Mouse (Mus musculus) ES-Bruce4 (cell line): ENCODE results near the gene Sh3bp2. TPM values are rescaled to one million over a fixed set of nuclear protein-coding genes. Genes with fewer than 3 reads are reported as not detected.
"Not testable (repeated sequence)": the region's sequence is repeated elsewhere in the genome, so short reads cannot be mapped to it uniquely, and the experiment has no call there.

Experiments
- H3K27ac ChIP-seq: 2 replicates; pipeline ENCODE4 v1.5.1; 2012; ENCODE audit warnings: low read length, inconsistent platforms; ENCODE audit not compliant: insufficient read depth
- H3K27me3 ChIP-seq: 2 replicates; pipeline ENCODE4 v1.6.1; 2012; ENCODE audit warnings: mild to moderate bottlenecking, low read length, inconsistent platforms; ENCODE audit not compliant: control insufficient read depth, poor library complexity, insufficient read depth, severe bottlenecking
- H3K36me3 ChIP-seq: 2 replicates; pipeline ENCODE4 v1.6.1; 2012; ENCODE audit warnings: inconsistent platforms, mild to moderate bottlenecking, low read length, moderate library complexity; ENCODE audit not compliant: control insufficient read depth, poor library complexity, insufficient read depth, severe bottlenecking
- H3K4me1 ChIP-seq: one replicate; pipeline ENCODE4 v1.8.1; 2011; ENCODE audit warnings: low read length; ENCODE audit not compliant: control insufficient read depth, insufficient read depth
- H3K4me3 ChIP-seq: 2 replicates; pipeline ENCODE4 v1.5.1; 2011; ENCODE audit warnings: low read depth, mild to moderate bottlenecking, low read length
- H3K9ac ChIP-seq: 2 replicates; pipeline ENCODE4 v1.6.1; 2012; ENCODE audit warnings: low read depth, mild to moderate bottlenecking, inconsistent platforms; ENCODE audit not compliant: poor library complexity, severe bottlenecking
- H3K9me3 ChIP-seq: replicated peaks from 2 replicates; pipeline ENCODE4 v1.6.1; 2012; ENCODE audit warnings: mild to moderate bottlenecking, low read length, inconsistent platforms; ENCODE audit not compliant: control insufficient read depth, poor library complexity, insufficient read depth, severe bottlenecking
- CTCF ChIP-seq: IDR thresholded peaks from one replicate; pipeline ENCODE4 v1.8.1; 2011; ENCODE audit warnings: low read depth, low read length
- EP300 ChIP-seq: IDR thresholded peaks from 2 replicates; pipeline ENCODE4 v1.6.1; 2011; ENCODE audit warnings: low read depth, low read length; ENCODE audit not compliant: insufficient read depth
- POLR2A ChIP-seq: IDR thresholded peaks from one replicate; pipeline ENCODE4 v1.8.1; 2011; ENCODE audit warnings: low read length; ENCODE audit not compliant: insufficient read depth
- polyA plus RNA-seq: library from polyadenylated mRNA; stranded (reverse); fragments of >200 nt; gene quantifications from 2 replicates; pipeline ENCODE4 v1.2.4, GENCODE M21; 2011; ENCODE audit warnings: low read depth; ENCODE audit not compliant: missing spikeins, insufficient read depth, insufficient read length

The Sh3bp2 gene
- polyA plus RNA-seq, 1 experiment = 2.8 TPM

GRCm38 (mm10) chr5:34578038-34578655 is 52.5 kb downstream of the Sh3bp2 start:
- Histone ChIP-seq H3K9ac (0 out of 2 replicates have a peak overlapping the region, but pooled peaks have one; percentile 37), H3K4me1 (peaks cover 2% of the 10 kb centered on the region), H3K36me3 (no peaks in the 10 kb centered on the region), H3K27ac (peak overlapping the region; percentile 70; the same call in 1 of the 2 replicates), H3K4me3 (no peak overlapping the region), H3K27me3 (no peaks in the 10 kb centered on the region), H3K9me3 (no peaks in the 10 kb centered on the region)
- TF ChIP-seq CTCF = no peak
- no peak for TF ChIP-seq POLR2A
- no peak for TF ChIP-seq EP300

GRCm38 (mm10) chr5:34579377-34579776 is 53.7 kb downstream of the Sh3bp2 start:
- Histone ChIP-seq H3K36me3 (no peaks in the 10 kb centered on the region), H3K4me3 (no peak overlapping the region), H3K9ac (peak overlapping the region; percentile 32; the same call in 1 of the 2 replicates), H3K27me3 (no peaks in the 10 kb centered on the region), H3K4me1 (peaks cover 2% of the 10 kb centered on the region), H3K9me3 (no peaks in the 10 kb centered on the region), H3K27ac (no peak overlapping the region)
- TF ChIP-seq CTCF = no peak
- TF ChIP-seq POLR2A = no peak
- TF ChIP-seq EP300 = no peak

- Histone ChIP-seq H3K4me3 (0 out of 2 replicates have a peak overlapping the region, but pooled peaks have one; percentile 2), H3K9ac (0 out of 2 replicates have a peak overlapping the region, but pooled peaks have one; percentile 2), H3K27ac (peak overlapping the region; percentile 42)
- TF ChIP-seq EP300 = peak; percentile 57; the same call in 1 of the 2 replicates
- not testable (repeated sequence) for H3K4me1 ChIP-seq, H3K27me3 ChIP-seq, H3K36me3 ChIP-seq, H3K9me3 ChIP-seq
Measured at GRCm38 (mm10) chr5:34581671-34582313, 56.2 kb downstream of the Sh3bp2 start.

- no peak overlapping the region for H3K4me3 ChIP-seq
- H3K9ac ChIP-seq = 0 out of 2 replicates have a peak overlapping the region, but pooled peaks have one; percentile 2
- no peaks in the 10 kb centered on the region for H3K27me3 ChIP-seq
- H3K4me1 ChIP-seq = no peaks in the 10 kb centered on the region
- peak overlapping the region; percentile 42 for H3K27ac ChIP-seq
- H3K36me3 ChIP-seq = no peaks in the 10 kb centered on the region
- no peaks in the 10 kb centered on the region for H3K9me3 ChIP-seq
- TF ChIP-seq CTCF = no peak
- no peak for TF ChIP-seq EP300
- no peak for TF ChIP-seq POLR2A
Measured at GRCm38 (mm10) chr5:34582314-34582675, 56.7 kb downstream of the Sh3bp2 start.

- H3K27me3 ChIP-seq = no peaks in the 10 kb centered on the region
- no peak overlapping the region for H3K9ac ChIP-seq
- TF ChIP-seq POLR2A (no peak), EP300 (no peak), CTCF (no peak)
- no peaks in the 10 kb centered on the region for H3K9me3 ChIP-seq
- H3K4me1 ChIP-seq = no peaks in the 10 kb centered on the region
- H3K4me3 ChIP-seq = no peak overlapping the region
- H3K27ac ChIP-seq = no peak overlapping the region
- no peaks in the 10 kb centered on the region for H3K36me3 ChIP-seq
Measured at GRCm38 (mm10) chr5:34585216-34585615, 59.6 kb downstream of the Sh3bp2 start.

GRCm38 (mm10) chr5:34587881-34588280 is 62.2 kb downstream of the Sh3bp2 start:
- Histone ChIP-seq H3K4me3 (no peak overlapping the region), H3K9ac (no peak overlapping the region), H3K36me3 (no peaks in the 10 kb centered on the region), H3K9me3 (no peaks in the 10 kb centered on the region), H3K4me1 (peaks cover 2% of the 10 kb centered on the region), H3K27me3 (no peaks in the 10 kb centered on the region), H3K27ac (no peak overlapping the region)
- TF ChIP-seq EP300 = no peak
- no peak for TF ChIP-seq CTCF
- TF ChIP-seq POLR2A = no peak
